Mouse (Mus musculus): ENCODE measurements around the gene Ctdspl.

Gene Ctdspl

GRCm38 (mm10) chr9:118926111-118926650 is at the start of gene Ctdspl:
TSS of gene Ctdspl (plus strand) at chr9:118926453.
- in situ Hi-C loops (cut with MboI) = no loop called here

- in situ Hi-C loops (cut with MboI) = no loop called here
Observed at GRCm38 (mm10) chr9:118876902-118877301, 49.4 kb upstream of the Ctdspl start.

- in situ Hi-C loops (cut with MboI) = no loop called here
Observed at GRCm38 (mm10) chr9:118877365-118878008, 48.8 kb upstream of the Ctdspl start.

- in situ Hi-C loops (cut with MboI) = no loop called here
Observed at GRCm38 (mm10) chr9:118878596-118878995, 47.7 kb upstream of the Ctdspl start.

GRCm38 (mm10) chr9:118881281-118881945 is 44.8 kb upstream of the Ctdspl start:
- in situ Hi-C loops (cut with MboI) = no loop called here

GRCm38 (mm10) chr9:118881946-118882284 is 44.3 kb upstream of the Ctdspl start:
- in situ Hi-C loops (cut with MboI) = no loop called here

GRCm38 (mm10) chr9:118883150-118883549 is 43.1 kb upstream of the Ctdspl start:
- in situ Hi-C loops (cut with MboI) = no loop called here

- in situ Hi-C loops (cut with MboI) = no loop called here
Observed at GRCm38 (mm10) chr9:118885785-118886184, 40.5 kb upstream of the Ctdspl start.

GRCm38 (mm10) chr9:118887201-118887600 is 39.1 kb upstream of the Ctdspl start:
- in situ Hi-C loops (cut with MboI) = no loop called here

- in situ Hi-C loops (cut with MboI) = no loop called here
Observed at GRCm38 (mm10) chr9:118887734-118888133, 38.5 kb upstream of the Ctdspl start.

GRCm38 (mm10) chr9:118890149-118890548 is 36.1 kb upstream of the Ctdspl start:
- in situ Hi-C loops (cut with MboI) = no loop called here

- in situ Hi-C loops (cut with MboI) = no loop called here
Observed at GRCm38 (mm10) chr9:118890645-118891044, 35.6 kb upstream of the Ctdspl start.

- in situ Hi-C loops (cut with MboI) = no loop called here
Observed at GRCm38 (mm10) chr9:118891068-118891467, 35.2 kb upstream of the Ctdspl start.

- in situ Hi-C loops (cut with MboI) = no loop called here
Observed at GRCm38 (mm10) chr9:118891593-118891992, 34.7 kb upstream of the Ctdspl start.

GRCm38 (mm10) chr9:118895101-118895500 is 31.2 kb upstream of the Ctdspl start:
- in situ Hi-C loops (cut with MboI) = no loop called here

- in situ Hi-C loops (cut with MboI) = no loop called here
Observed at GRCm38 (mm10) chr9:118900677-118901076, 25.6 kb upstream of the Ctdspl start.

GRCm38 (mm10) chr9:118901917-118902316 is 24.3 kb upstream of the Ctdspl start:
- in situ Hi-C loops (cut with MboI) = no loop called here

- in situ Hi-C loops (cut with MboI) = no loop called here
Observed at GRCm38 (mm10) chr9:118907934-118908620, 18.2 kb upstream of the Ctdspl start.

- in situ Hi-C loops (cut with MboI) = no loop called here
Observed at GRCm38 (mm10) chr9:118913048-118913447, 13.2 kb upstream of the Ctdspl start.

GRCm38 (mm10) chr9:118913613-118914012 is 12.6 kb upstream of the Ctdspl start:
- in situ Hi-C loops (cut with MboI) = no loop called here

- in situ Hi-C loops (cut with MboI) = no loop called here
Observed at GRCm38 (mm10) chr9:118914589-118914988, 11.7 kb upstream of the Ctdspl start.

GRCm38 (mm10) chr9:118915290-118915689 is 11.0 kb upstream of the Ctdspl start:
- in situ Hi-C loops (cut with MboI) = no loop called here

GRCm38 (mm10) chr9:118919672-118920186 is 6.5 kb upstream of the Ctdspl start:
- in situ Hi-C loops (cut with MboI) = no loop called here
